Mouse (Mus musculus) neural tube, embryonic 11.5 days (tissue): ENCODE data around the gene Cib3. TPM values are rescaled to one million over a fixed set of nuclear protein-coding genes. Genes with fewer than 3 reads are reported as not detected.

Experiments used
- ATAC-seq: fragments of 200-750 bp; cut with Nextera tagmentation; 2 replicates; pipeline ENCODE4 v1.8.0; 2017; ENCODE audit warnings: moderate number of reproducible peaks, mild to moderate bottlenecking, moderate TSS enrichment, moderate library complexity; ENCODE audit not compliant: insufficient read depth, low FRiP score, low TSS enrichment
- DNase-seq: peaks from one replicate; pipeline ENCODE4 v3.0.0-alpha.2; 2015; ENCODE audit warnings: low spot score
- H3K27ac ChIP-seq: fragments of 300-500 bp; sonication (generic); 2 replicates; pipeline ENCODE4 v1.5.1; 2014; ENCODE audit warnings: low read depth, mild to moderate bottlenecking, low read length
- H3K27me3 ChIP-seq: fragments of 300-500 bp; sonication (generic); 2 replicates; pipeline ENCODE4 v1.6.1; 2014; ENCODE audit warnings: mild to moderate bottlenecking, low read length, mixed read lengths; ENCODE audit not compliant: control insufficient read depth, insufficient read depth
- H3K36me3 ChIP-seq: fragments of 300-500 bp; sonication (generic); 2 replicates; pipeline ENCODE4 v1.6.1; 2014; ENCODE audit warnings: mild to moderate bottlenecking, low read length, moderate library complexity, mixed read lengths; ENCODE audit not compliant: control insufficient read depth, insufficient read depth
- H3K4me1 ChIP-seq: fragments of 300-500 bp; sonication (generic); 2 replicates; pipeline ENCODE4 v1.6.1; 2014; ENCODE audit warnings: low read length, mixed read lengths; ENCODE audit not compliant: control insufficient read depth, insufficient read depth
- H3K4me2 ChIP-seq: fragments of 300-500 bp; sonication (generic); 2 replicates; pipeline ENCODE4 v1.6.1; 2014; ENCODE audit warnings: low read depth, mild to moderate bottlenecking, moderate library complexity
- H3K4me3 ChIP-seq: fragments of 300-500 bp; sonication (generic); 2 replicates; pipeline ENCODE4 v1.5.1; 2014; ENCODE audit warnings: low read depth, low read length
- H3K9ac ChIP-seq: fragments of 300-500 bp; sonication (generic); 2 replicates; pipeline ENCODE4 v1.6.1; 2014; ENCODE audit warnings: mild to moderate bottlenecking, low read length
- H3K9me3 ChIP-seq: fragments of 300-500 bp; sonication (generic); 2 replicates; pipeline ENCODE4 v1.6.1; 2016; ENCODE audit warnings: low read length; ENCODE audit not compliant: control insufficient read depth
- WGBS: fragments of 180-500 bp; shearing (Covaris S2); extraction: QIAGEN DNeasy Blood & Tissue Kit; methylation state at CpG from one replicate; pipeline ENCODE4 v1.1.7; 2014; 5-methylcytosine and 5-hydroxymethylcytosine counted together
- polyA plus RNA-seq: library from polyadenylated mRNA; unstranded; fragments of >200 nt; fragmentation: Nextera tagmentation; extraction: Ambion mirVana; gene quantifications from 2 replicates; pipeline ENCODE4 v1.2.1, GENCODE M21; 2014

Gene Cib3
- not detected in 2 replicates for polyA plus RNA-seq

DNA sequence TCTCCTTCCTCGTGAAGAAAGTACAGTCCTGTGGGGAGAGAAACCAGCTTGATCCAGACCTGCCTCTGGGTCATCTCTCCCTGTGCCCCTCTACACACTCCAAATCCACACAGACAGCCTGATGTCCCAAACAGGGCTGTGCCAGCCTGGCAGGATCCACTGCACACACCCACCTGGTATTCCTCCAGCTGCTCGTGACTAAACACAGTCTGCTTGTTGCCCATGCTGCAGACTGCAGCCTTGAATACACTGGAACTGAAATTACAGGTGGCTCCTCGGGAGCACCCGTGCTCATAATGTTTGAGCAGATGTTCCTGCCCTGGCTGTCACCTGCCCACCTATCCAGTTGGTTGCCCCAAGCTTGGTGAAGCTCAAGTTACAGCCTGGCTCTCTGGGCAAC, at the start of gene Cib3:
Gene Cib3 (minus strand): TSS at position 87 of the 400 bp plus-strand sequence.
- Histone ChIP-seq H3K27me3 (no peaks in the 10 kb centered on the region), H3K4me1 (no peaks in the 10 kb centered on the region), H3K36me3 (no peaks in the 10 kb centered on the region), H3K4me3 (no peak within 1 kb of the TSS), H3K4me2 (no peak within 1 kb of the TSS), H3K9me3 (no peaks in the 10 kb centered on the region), H3K9ac (no peak within 1 kb of the TSS), H3K27ac (no peak within 1 kb of the TSS)
- no peak for DNase-seq
- WGBS, result 69% methylated on average over 4 of the region's 4 CpGs
- no peak for ATAC-seq

DNA sequence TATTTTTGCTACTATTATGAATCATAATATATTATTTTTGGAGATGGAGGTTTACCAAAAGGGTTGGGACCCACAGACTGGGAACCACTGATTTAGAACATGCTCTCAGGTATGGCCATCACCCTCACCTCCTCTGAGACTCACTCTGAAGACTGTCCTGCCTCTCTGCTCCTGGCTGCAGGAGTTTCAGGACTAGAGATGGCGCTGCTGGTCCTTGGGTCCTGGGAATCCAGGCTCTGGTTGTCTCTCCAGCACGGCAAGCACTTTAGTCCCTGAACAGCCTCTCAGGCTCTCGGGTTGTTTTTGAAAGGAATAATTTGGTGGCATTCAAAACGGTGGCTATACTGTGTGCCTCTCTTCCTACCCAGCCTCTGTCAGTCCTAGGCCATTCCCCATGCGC, 49.2 kb upstream of the Cib3 start:
- H3K9ac ChIP-seq, result no peak overlapping the region
- no peak for ATAC-seq

DNA sequence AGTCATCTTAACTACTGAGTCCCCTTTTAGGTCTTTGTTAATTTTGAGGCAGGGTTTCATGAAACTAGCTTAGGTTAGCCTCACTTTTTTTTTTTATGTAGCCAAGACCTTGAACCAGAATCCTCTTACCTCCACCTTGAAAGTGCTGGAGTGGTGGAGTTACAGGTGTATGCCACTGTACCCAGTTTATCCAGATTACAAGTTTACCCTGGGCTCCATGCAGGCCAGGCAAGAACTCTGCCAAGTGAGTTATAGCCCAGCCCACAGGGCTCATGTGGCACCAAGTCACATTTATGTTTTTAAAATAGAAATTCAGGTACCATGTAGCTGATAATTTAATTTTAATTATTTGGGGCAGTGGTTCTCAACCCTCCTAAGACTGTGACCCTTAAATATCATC, 48.8 kb upstream of the Cib3 start:
- no peak overlapping the region for H3K4me3 ChIP-seq
- H3K4me2 ChIP-seq, result no peak overlapping the region
- H3K27ac ChIP-seq, result no peak overlapping the region
- H3K27me3 ChIP-seq, result no peaks in the 10 kb centered on the region
- no peak overlapping the region for H3K9ac ChIP-seq
- H3K9me3 ChIP-seq, result no peaks in the 10 kb centered on the region
- DNase-seq, result no peak
- no peak for ATAC-seq
- no peaks in the 10 kb centered on the region for H3K36me3 ChIP-seq
- no peaks in the 10 kb centered on the region for H3K4me1 ChIP-seq

More for the DNA sequence above, 49.2 kb upstream of the Cib3 start:
- Histone ChIP-seq H3K27ac (no peak overlapping the region), H3K9me3 (no peaks in the 10 kb centered on the region), H3K36me3 (no peaks in the 10 kb centered on the region), H3K4me1 (no peaks in the 10 kb centered on the region), H3K4me3 (no peak overlapping the region), H3K27me3 (no peaks in the 10 kb centered on the region), H3K4me2 (no peak overlapping the region)
- WGBS, result 46% methylated on average over 5 of the region's 5 CpGs
- DNase-seq, result no peak

DNA sequence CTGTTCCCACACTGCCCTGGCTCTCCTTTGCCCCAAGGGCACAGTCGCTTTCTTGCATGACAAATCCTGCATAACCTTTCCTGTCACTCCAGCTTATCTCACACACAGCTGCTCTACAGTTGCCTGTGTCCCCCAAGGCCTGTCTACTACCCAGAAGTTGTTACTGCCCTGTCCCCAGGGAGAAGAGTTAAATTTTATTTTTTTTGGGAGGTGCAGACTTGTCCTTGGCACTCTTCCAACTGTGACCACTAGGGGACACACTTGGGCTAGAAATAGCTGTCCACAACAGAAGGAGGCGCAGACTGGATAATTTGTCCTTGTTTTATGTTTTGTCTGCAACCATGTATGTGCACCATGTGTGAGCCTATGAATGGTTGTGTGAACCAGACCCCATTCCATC, 48.4 kb upstream of the Cib3 start:
- no peak overlapping the region for H3K4me3 ChIP-seq
- 0 out of 2 replicates have a peak, but pooled peaks cover under 1% of the 10 kb centered on the region for H3K36me3 ChIP-seq

DNA sequence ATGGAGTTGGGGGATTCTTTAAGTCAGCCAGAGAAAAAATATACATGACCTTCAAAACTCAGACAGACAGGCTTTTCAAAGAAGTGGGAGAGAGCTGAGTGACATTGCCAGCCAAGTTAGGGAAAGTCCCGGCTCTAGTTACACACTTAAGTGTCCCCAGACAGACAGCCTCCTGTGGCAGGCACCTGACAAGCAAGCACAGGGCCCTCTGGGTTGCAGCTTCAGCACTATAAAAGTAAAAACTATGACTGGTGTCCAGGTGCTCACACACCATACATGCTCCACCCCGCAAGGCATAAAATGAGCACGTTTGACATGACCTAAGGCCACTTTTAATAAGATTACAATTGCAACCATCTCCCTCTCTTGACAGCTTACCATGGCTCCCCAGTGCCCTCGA, 47.9 kb upstream of the Cib3 start:
- no peak for ATAC-seq

More for the DNA sequence above, 48.4 kb upstream of the Cib3 start:
- Histone ChIP-seq H3K27me3 (no peaks in the 10 kb centered on the region), H3K4me2 (no peak overlapping the region), H3K4me1 (no peaks in the 10 kb centered on the region), H3K9me3 (no peaks in the 10 kb centered on the region), H3K27ac (no peak overlapping the region), H3K9ac (no peak overlapping the region)
- ATAC-seq (no peak), DNase-seq (peak; percentile 67)
- WGBS, result 38% methylated on average over 2 of the region's 2 CpGs

DNA sequence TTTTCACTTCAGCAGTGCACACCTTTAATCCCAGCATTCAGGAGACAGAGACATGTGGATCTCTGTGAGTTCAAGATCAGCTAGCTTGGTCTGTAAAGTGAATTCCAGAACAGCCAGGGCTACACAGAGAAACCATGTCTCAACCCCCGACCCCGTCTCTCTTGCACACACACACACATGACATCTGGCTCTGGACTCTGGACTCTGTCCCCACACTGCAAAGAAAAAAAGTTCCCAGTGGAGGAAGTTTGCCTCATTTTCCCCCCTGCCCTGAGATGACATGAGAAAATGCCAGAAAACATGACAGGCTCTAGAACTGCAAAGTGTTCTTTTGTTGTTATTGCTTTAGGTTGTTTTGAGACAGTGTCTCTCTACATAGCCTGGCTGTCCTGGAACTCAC, 47.2 kb upstream of the Cib3 start:
- 74% methylated on average over 2 of the region's 2 CpGs for WGBS

More for the DNA sequence above, 47.9 kb upstream of the Cib3 start:
- no peaks in the 10 kb centered on the region for H3K27me3 ChIP-seq
- no peaks in the 10 kb centered on the region for H3K4me1 ChIP-seq
- DNase-seq, result no peak
- H3K4me2 ChIP-seq, result no peak overlapping the region
- H3K36me3 ChIP-seq, result 0 out of 2 replicates have a peak, but pooled peaks cover 3% of the 10 kb centered on the region
- no peak overlapping the region for H3K9ac ChIP-seq
- no peaks in the 10 kb centered on the region for H3K9me3 ChIP-seq
- WGBS, result 72% methylated on average over 4 of the region's 4 CpGs
- no peak overlapping the region for H3K27ac ChIP-seq
- no peak overlapping the region for H3K4me3 ChIP-seq

DNA sequence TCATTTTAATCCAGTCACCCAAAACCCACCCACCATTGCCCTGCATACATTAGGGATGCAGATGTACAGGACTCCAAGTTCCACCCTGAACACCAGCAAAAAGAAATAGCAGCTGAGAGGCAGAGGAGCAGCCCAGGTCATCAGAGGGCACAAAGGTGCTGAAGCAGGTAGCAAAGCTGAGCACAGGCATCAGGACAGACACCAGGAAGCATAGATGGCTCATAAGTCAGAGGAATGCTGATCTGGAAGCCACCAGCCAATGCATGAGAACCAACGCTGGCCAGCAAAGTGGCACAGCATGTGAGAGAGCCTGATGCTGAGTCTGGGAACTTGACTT, 45.2 kb upstream of the Cib3 start:
- H3K4me2 ChIP-seq, result no peak overlapping the region
- H3K27ac ChIP-seq, result no peak overlapping the region
- DNase-seq (no peak), ATAC-seq (no peak)
- no peaks in the 10 kb centered on the region for H3K9me3 ChIP-seq
- no peaks in the 10 kb centered on the region for H3K27me3 ChIP-seq
- 0 out of 2 replicates have a peak, but pooled peaks cover 3% of the 10 kb centered on the region for H3K36me3 ChIP-seq
- no peak overlapping the region for H3K9ac ChIP-seq
- no peaks in the 10 kb centered on the region for H3K4me1 ChIP-seq
- no peak overlapping the region for H3K4me3 ChIP-seq
- 89% methylated on average over 1 of the region's 1 CpGs for WGBS

More for the DNA sequence above, 47.2 kb upstream of the Cib3 start:
- Histone ChIP-seq H3K4me2 (no peak overlapping the region), H3K4me1 (no peaks in the 10 kb centered on the region), H3K36me3 (0 out of 2 replicates have a peak, but pooled peaks cover 3% of the 10 kb centered on the region), H3K27me3 (no peaks in the 10 kb centered on the region), H3K9me3 (no peaks in the 10 kb centered on the region), H3K27ac (no peak overlapping the region), H3K4me3 (no peak overlapping the region), H3K9ac (no peak overlapping the region)
- no peak for DNase-seq
- no peak for ATAC-seq

DNA sequence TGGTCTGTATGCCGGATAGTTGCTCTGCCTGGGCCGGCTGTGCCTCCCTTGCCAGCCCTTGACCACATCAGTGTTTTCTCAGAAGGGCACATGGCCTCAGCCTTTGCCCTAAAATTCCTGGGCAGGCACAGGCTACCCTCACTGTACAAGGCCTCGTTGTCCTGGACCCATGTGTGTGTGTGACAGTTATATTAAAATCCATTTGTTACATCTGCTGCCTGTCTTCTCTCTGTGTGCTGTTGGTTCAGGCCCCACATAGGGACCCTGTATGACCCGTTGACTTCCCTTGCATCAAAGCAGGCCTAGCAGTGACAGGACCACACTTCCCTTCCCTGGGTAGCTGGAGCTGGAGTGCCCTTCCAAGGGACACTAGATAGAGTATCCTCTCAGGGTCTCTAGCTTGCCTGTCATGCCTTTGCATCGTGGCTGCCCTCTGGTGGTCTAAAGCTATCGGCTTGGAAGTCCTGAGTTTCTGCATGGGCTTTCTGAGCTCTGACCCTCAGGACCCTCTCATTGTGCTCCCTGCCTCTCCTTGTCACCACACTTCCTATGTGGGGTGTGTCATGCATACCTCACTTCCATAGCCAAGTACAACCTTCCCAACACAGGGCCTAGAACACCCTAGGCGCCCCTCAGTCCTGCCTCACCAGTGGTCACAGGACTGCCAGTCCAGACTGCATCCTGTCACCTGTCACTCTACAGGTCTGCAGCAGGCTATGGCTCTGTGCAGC, 44.7 kb upstream of the Cib3 start:
- H3K27me3 ChIP-seq, result no peaks in the 10 kb centered on the region
- 48% methylated on average over 7 of the region's 7 CpGs for WGBS
- H3K36me3 ChIP-seq, result 0 out of 2 replicates have a peak, but pooled peaks cover 3% of the 10 kb centered on the region
- no peak overlapping the region for H3K9ac ChIP-seq
- no peaks in the 10 kb centered on the region for H3K9me3 ChIP-seq
- no peak overlapping the region for H3K4me3 ChIP-seq
- no peak overlapping the region for H3K27ac ChIP-seq
- no peak overlapping the region for H3K4me2 ChIP-seq
- DNase-seq (peak; percentile 63), ATAC-seq (no peak)
- no peaks in the 10 kb centered on the region for H3K4me1 ChIP-seq

DNA sequence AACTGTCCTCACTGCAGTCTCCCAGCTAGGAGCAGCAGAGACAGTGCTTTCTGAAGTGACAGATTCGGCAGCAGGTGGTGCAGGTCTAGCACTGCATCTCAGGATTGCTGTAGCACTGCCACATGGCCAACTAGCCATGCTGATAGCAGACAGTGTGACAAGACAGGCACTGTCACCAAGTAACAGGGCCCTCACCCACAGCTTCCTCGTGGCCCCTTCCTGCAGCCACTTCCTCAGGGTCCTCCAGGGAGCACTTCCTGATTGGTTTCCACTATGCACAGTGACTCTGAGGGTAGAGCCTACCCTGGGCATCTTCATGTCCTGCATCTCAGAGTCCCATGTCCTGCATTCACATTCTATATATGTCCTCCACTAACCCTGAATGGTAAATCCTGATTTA, 32.0 kb upstream of the Cib3 start:
- 89% methylated on average over 2 of the region's 2 CpGs for WGBS
- H3K9ac ChIP-seq, result no peak overlapping the region
- H3K9me3 ChIP-seq, result no peaks in the 10 kb centered on the region
- H3K27ac ChIP-seq, result no peak overlapping the region
- no peaks in the 10 kb centered on the region for H3K27me3 ChIP-seq
- H3K4me3 ChIP-seq, result no peak overlapping the region
- H3K4me2 ChIP-seq, result no peak overlapping the region
- 0 out of 2 replicates have a peak, but pooled peaks cover 2% of the 10 kb centered on the region for H3K36me3 ChIP-seq
- ATAC-seq (no peak), DNase-seq (no peak)
- peaks cover 4% of the 10 kb centered on the region for H3K4me1 ChIP-seq
